8 mouse cellular contexts compared by ENCODE assay signal in genomic region chr12:53146460-53147050, GRCm38 (mm10).
DNase-seq lines count a peak whose midpoint lies in the region; ATAC-seq and TF ChIP-seq lines count a peak whose summit lies in the region.

No protein-coding gene starts in this region.

- no peak; the same call in 1 of the 2 replicates for TF ChIP-seq POLR2A in embryonic fibroblast, embryonic 13.5 days (IDR thresholded peaks at IDR 0.05; ENCODE audit: low read depth, low read length)

- H3K27ac ChIP-seq in embryonic fibroblast, embryonic 13.5 days (ENCODE audit: insufficient read depth, low read length), result peak overlapping the region; percentile 94
- H3K27ac ChIP-seq in limb, embryonic 15.5 days, result no peak overlapping the region
- no peak overlapping the region for H3K27ac ChIP-seq in liver, postnatal 0 days (ENCODE audit: low read depth)

- H3K4me2 ChIP-seq in limb, embryonic 15.5 days, result 0 out of 2 replicates have a peak overlapping the region, but pooled peaks have one; percentile 10
- no peak overlapping the region for H3K4me2 ChIP-seq in liver, postnatal 0 days (ENCODE audit: low read depth, low read length)

- DNase-seq in adrenal gland, adult 2 months, result peak; percentile 26
- no peak for DNase-seq in adrenal gland, adult 18-20 months (ENCODE audit: low spot score in 2 of 2)
- DNase-seq in left cerebral cortex, adult 18-20 months (ENCODE audit: low spot score in 2 of 2), result peak; percentile 33 to 39
- DNase-seq in left cerebral cortex, adult 11 months (ENCODE audit: low spot score), result no peak
- no peak for DNase-seq in liver, postnatal 0 days

- ATAC-seq in limb, embryonic 15.5 days (ENCODE audit: insufficient number of reproducible peaks, low FRiP score, low TSS enrichment, low read depth), result no peak
- no peak for ATAC-seq in granulocyte monocyte progenitor cell, adult 5-6 weeks (replicated peaks; ENCODE audit: poor library complexity, severe bottlenecking)
- no peak for ATAC-seq in liver, postnatal 0 days

- peaks cover 5% of the 10 kb centered on the region for H3K4me1 ChIP-seq in embryonic fibroblast, embryonic 13.5 days (ENCODE audit: control insufficient read depth, insufficient read depth, low read length)
- 0 out of 2 replicates have a peak, but pooled peaks cover 2% of the 10 kb centered on the region for H3K4me1 ChIP-seq in limb, embryonic 15.5 days
- H3K4me1 ChIP-seq in liver, postnatal 0 days (ENCODE audit: insufficient read depth), result no peaks in the 10 kb centered on the region

- no peaks in the 10 kb centered on the region for H3K36me3 ChIP-seq in limb, embryonic 15.5 days
- no peaks in the 10 kb centered on the region for H3K36me3 ChIP-seq in liver, postnatal 0 days (replicated peaks; ENCODE audit: insufficient read depth, low read length)

- peak overlapping the region; percentile 19 for H3K4me3 ChIP-seq in embryonic fibroblast, embryonic 13.5 days (ENCODE audit: insufficient read depth, low read length)
- no peak overlapping the region for H3K4me3 ChIP-seq in limb, embryonic 15.5 days
- no peak overlapping the region for H3K4me3 ChIP-seq in liver, postnatal 0 days (ENCODE audit: low read depth, low read length)

- TF ChIP-seq CTCF in embryonic fibroblast, embryonic 13.5 days (IDR thresholded peaks at IDR 0.05; ENCODE audit: borderline replicate concordance, insufficient read depth, low read length), result no peak
- TF ChIP-seq CTCF in liver, postnatal 0 days (IDR thresholded peaks at IDR 0.05; ENCODE audit: low read depth), result no peak

- no peak for TF ChIP-seq EP300 in liver, postnatal 0 days (IDR thresholded peaks at IDR 0.05; ENCODE audit: low read depth)

- H3K27me3 ChIP-seq in limb, embryonic 15.5 days, result no peaks in the 10 kb centered on the region
- H3K27me3 ChIP-seq in liver, postnatal 0 days (ENCODE audit: insufficient read depth, low read length), result no peaks in the 10 kb centered on the region

- H3K9ac ChIP-seq in limb, embryonic 15.5 days, result no peak overlapping the region
- H3K9ac ChIP-seq in liver, postnatal 0 days (replicated peaks), result no peak overlapping the region

- no peaks in the 10 kb centered on the region for H3K9me3 ChIP-seq in limb, embryonic 15.5 days
- H3K9me3 ChIP-seq in liver, postnatal 0 days (ENCODE audit: low read length), result no peaks in the 10 kb centered on the region

- 46% methylated on average over 11 of the region's 11 CpGs for WGBS in limb, embryonic 15.5 days
- WGBS in liver, postnatal 0 days (ENCODE audit: insufficient replicate concordance), result 52% methylated on average over 11 of the region's 11 CpGs

Comparison
In these comparisons a context has a peak if more than half of its experiments do, and no peak if none do; other contexts are left out.
1. DNase-seq: peak in adrenal gland, adult 2 months (single experiment) and left cerebral cortex, adult 18-20 months (2 of 2); none in adrenal gland, adult 18-20 months (0 of 2), left cerebral cortex, adult 11 months (single experiment) and liver, postnatal 0 days (single experiment).